Mouse (Mus musculus): Measurements from ENCODE around the gene Creld1. TPM values are rescaled to one million over a fixed set of nuclear protein-coding genes. Genes with fewer than 3 reads are reported as not detected.

The Creld1 gene
- total and polyA plus RNA-seq, 3 experiments = 5.9 to 26.7 TPM; not detected in 1

DNA sequence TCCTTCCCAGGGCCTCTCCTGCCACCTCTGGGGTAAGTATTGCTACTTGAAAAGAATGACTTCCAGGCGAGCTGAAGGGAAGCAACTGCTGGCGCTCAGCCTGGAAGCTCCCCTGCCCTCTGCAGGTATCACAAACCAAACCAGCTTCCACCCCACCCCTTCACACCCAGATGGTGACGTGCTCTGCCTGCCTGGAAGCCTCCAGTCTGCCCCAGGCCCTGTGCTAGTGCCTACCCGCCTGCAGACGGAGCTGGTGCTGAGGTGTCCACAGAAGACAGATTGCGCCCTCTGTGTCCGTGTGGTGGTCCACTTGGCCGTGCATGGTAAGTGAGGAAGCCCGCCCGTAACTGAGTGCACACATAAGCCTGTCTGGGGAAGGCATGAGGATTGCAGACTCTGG is 11.0 kb upstream of the Creld1 start:
- no peak overlapping the region for H3K9ac ChIP-seq (ENCODE audit: control insufficient read depth, low read depth, low read length, poor library complexity, severe bottlenecking)
- H3K9me3 ChIP-seq (replicated peaks; ENCODE audit: insufficient read depth, low read length) = no peaks in the 10 kb centered on the region
- no peaks in the 10 kb centered on the region for H3K79me2 ChIP-seq (ENCODE audit: control insufficient read depth, insufficient read depth, low read length, poor library complexity)
- no peak for DNase-seq (ENCODE audit: low read depth, low spot score)
- no peaks in the 10 kb centered on the region; a peak in 1 of 4 replicates for H3K36me3 ChIP-seq (ENCODE audit: control insufficient read depth in 1 of 2, insufficient read depth in 2 of 2, low read length in 2 of 2)
- peaks cover 4 to 14% of the 10 kb centered on the region in 2 experiments; a peak in 3 of 4 replicates for H3K4me1 ChIP-seq (ENCODE audit: control insufficient read depth in 1 of 2, insufficient read depth in 2 of 2, low read length in 2 of 2)
- H3K4me3 ChIP-seq (ENCODE audit: control insufficient read depth in 1 of 2, insufficient read depth in 1 of 2, low read depth in 2 of 2, low read length in 2 of 2) = no peak overlapping the region
- no peak overlapping the region for H3K27ac ChIP-seq (ENCODE audit: control insufficient read depth, low read depth, low read length)
- H3K27me3 ChIP-seq (ENCODE audit: control insufficient read depth in 1 of 2, insufficient read depth in 2 of 2, low read length in 2 of 2) = 0 out of 4 replicates have a peak, but pooled peaks cover 0 to 2% of the 10 kb centered on the region in 2 experiments
- no peak for TF ChIP-seq KAT2A (conservative IDR thresholded peaks at IDR 0.05; ENCODE audit: low read depth, low read length)

- Histone ChIP-seq H3K27me3 (ENCODE audit: control insufficient read depth in 1 of 2, insufficient read depth in 2 of 2, low read length in 2 of 2) (peaks cover 0 to 3% of the 10 kb centered on the region in 2 experiments; a peak in 1 of 4 replicates), H3K9ac (ENCODE audit: control insufficient read depth, low read depth, low read length, poor library complexity, severe bottlenecking) (no peak overlapping the region; the same call in 1 of the 2 replicates), H3K27ac (ENCODE audit: control insufficient read depth, low read depth, low read length) (no peak overlapping the region), H3K9me3 (replicated peaks; ENCODE audit: insufficient read depth, low read length) (no peaks in the 10 kb centered on the region), H3K4me1 (ENCODE audit: control insufficient read depth in 1 of 2, insufficient read depth in 2 of 2, low read length in 2 of 2) (peaks cover 4 to 14% of the 10 kb centered on the region in 2 experiments; a peak in 3 of 4 replicates), H3K36me3 (ENCODE audit: control insufficient read depth in 1 of 2, insufficient read depth in 2 of 2, low read length in 2 of 2) (no peaks in the 10 kb centered on the region; a peak in 1 of 4 replicates), H3K4me3 (ENCODE audit: control insufficient read depth in 1 of 2, insufficient read depth in 1 of 2, low read depth in 2 of 2, low read length in 2 of 2) (peak overlapping the region in 1 of 2 experiments; percentile 19; a peak in 1 of 4 replicates), H3K79me2 (ENCODE audit: control insufficient read depth, insufficient read depth, low read length, poor library complexity) (no peaks in the 10 kb centered on the region)
- DNase-seq (ENCODE audit: low read depth, low spot score) = peak; percentile 44
- TF ChIP-seq MYC (IDR thresholded peaks at IDR 0.05; ENCODE audit: low read depth, low read length) (peak; percentile 37; the same call in 1 of the 2 replicates), POLR2A (IDR thresholded peaks at IDR 0.05; ENCODE audit: control insufficient read depth in 1 of 2, insufficient read depth in 1 of 2, low read depth in 1 of 2, low read length in 2 of 2, poor library complexity in 1 of 2) (no peak), TAL1 (IDR thresholded peaks at IDR 0.05; ENCODE audit: low read length) (no peak), HCFC1 (IDR thresholded peaks at IDR 0.05; ENCODE audit: low read depth, low read length) (no peak), BHLHE40 (IDR thresholded peaks at IDR 0.05; ENCODE audit: borderline replicate concordance, low read depth, low read length) (0 out of 2 replicates have a peak, but pooled peaks have one; percentile 21), RCOR1 (IDR thresholded peaks at IDR 0.05; ENCODE audit: low read depth, low read length) (no peak)
Measured at GRCm38 (mm10) chr6:113473246-113473645, 9.9 kb upstream of the Creld1 start.

GRCm38 (mm10) chr6:113473715-113474114 is 9.4 kb upstream of the Creld1 start:
- H3K27me3 ChIP-seq (ENCODE audit: control insufficient read depth in 1 of 2, insufficient read depth in 2 of 2, low read length in 2 of 2) = peaks cover 2 to 3% of the 10 kb centered on the region in 2 experiments; a peak in 1 of 4 replicates

More at GRCm38 (mm10) chr6:113473715-113474114, 9.4 kb upstream of the Creld1 start:
- Histone ChIP-seq H3K4me1 (ENCODE audit: control insufficient read depth in 1 of 2, insufficient read depth in 2 of 2, low read length in 2 of 2) (peaks cover 4 to 11% of the 10 kb centered on the region in 2 experiments; a peak in 3 of 4 replicates), H3K27ac (ENCODE audit: control insufficient read depth, low read depth, low read length) (no peak overlapping the region), H3K79me2 (ENCODE audit: control insufficient read depth, insufficient read depth, low read length, poor library complexity) (no peaks in the 10 kb centered on the region), H3K9me3 (replicated peaks; ENCODE audit: insufficient read depth, low read length) (no peaks in the 10 kb centered on the region), H3K36me3 (ENCODE audit: control insufficient read depth in 1 of 2, insufficient read depth in 2 of 2, low read length in 2 of 2) (no peaks in the 10 kb centered on the region; a peak in 1 of 4 replicates), H3K4me3 (ENCODE audit: control insufficient read depth in 1 of 2, insufficient read depth in 1 of 2, low read depth in 2 of 2, low read length in 2 of 2) (no peak overlapping the region), H3K9ac (ENCODE audit: control insufficient read depth, low read depth, low read length, poor library complexity, severe bottlenecking) (no peak overlapping the region)
- peak; percentile 66 for DNase-seq (ENCODE audit: low read depth, low spot score)
- TF ChIP-seq MYC (IDR thresholded peaks at IDR 0.05; ENCODE audit: low read depth, low read length) (0 out of 2 replicates have a peak, but pooled peaks have one; percentile 0), GATA1 (IDR thresholded peaks at IDR 0.05; ENCODE audit: low read depth, low read length) (peak; percentile 74), JUND (IDR thresholded peaks at IDR 0.05; ENCODE audit: low read depth, low read length) (no peak), SIN3A (IDR thresholded peaks at IDR 0.05; ENCODE audit: low read length) (peak; percentile 60; the same call in 1 of the 2 replicates), MEF2A (IDR thresholded peaks at IDR 0.05; ENCODE audit: extremely low read depth, insufficient replicate concordance, low read depth, low read length, poor library complexity, severe bottlenecking) (0 out of 2 replicates have a peak, but pooled peaks have one; percentile 16), BHLHE40 (IDR thresholded peaks at IDR 0.05; ENCODE audit: borderline replicate concordance, low read depth, low read length) (no peak), ETS1 (IDR thresholded peaks at IDR 0.05; ENCODE audit: low read depth, low read length) (peak; percentile 80), TCF12 (IDR thresholded peaks at IDR 0.05; ENCODE audit: low read depth, low read length) (peak; percentile 74; the same call in 1 of the 2 replicates), EP300 (IDR thresholded peaks at IDR 0.05; ENCODE audit: low read depth in 1 of 2, low read length in 2 of 2) (peak; percentile 57 to 73)
